Mouse (Mus musculus) ES-Bruce4 (cell line): ENCODE results near the gene Cit.

Experiments used
- CTCF ChIP-seq: IDR thresholded peaks from one replicate; pipeline ENCODE4 v1.8.1; 2011; ENCODE audit warnings: low read depth, low read length
- POLR2A ChIP-seq: IDR thresholded peaks from one replicate; pipeline ENCODE4 v1.8.1; 2011; ENCODE audit warnings: low read length; ENCODE audit not compliant: insufficient read depth

GRCm38 (mm10) chr5:115978255-115978654 lies 133.2 kb downstream of the Cit start:
- no peak for TF ChIP-seq CTCF
- no peak for TF ChIP-seq POLR2A
